23 mouse cellular contexts compared by ENCODE assay signal in the genomic region with DNA sequence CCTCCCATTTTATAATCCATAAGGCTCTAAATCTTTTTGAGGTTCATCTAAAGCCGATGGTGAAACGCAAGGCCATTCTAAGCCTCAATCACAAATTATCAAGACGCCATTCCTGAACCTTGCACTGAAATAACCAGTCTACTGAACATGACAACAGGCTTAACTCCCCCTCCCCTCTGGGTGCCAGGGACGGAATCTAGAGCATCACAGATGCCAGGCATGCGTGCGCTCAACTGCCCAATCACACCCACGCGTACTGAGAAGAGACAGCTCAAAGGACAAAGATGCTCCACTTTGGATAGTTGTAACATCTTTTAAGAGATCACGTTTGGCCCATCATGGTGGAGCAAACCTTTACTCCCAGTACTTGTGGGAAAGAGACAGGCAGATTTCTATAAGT.
DNase-seq lines count a peak whose midpoint lies in the region; ATAC-seq and TF ChIP-seq lines count a peak whose summit lies in the region.
"Had no signal": no experiment of that assay in that cellular context is flagged by ENCODE, and none has a peak within 500 bp of the region (broad histone marks: within the 10 kb centered on the region; RNA-seq: fewer than 3 reads in every experiment).

No protein-coding gene starts in this region.

- H3K27ac ChIP-seq in intestine, embryonic 14.5 days (ENCODE audit: low read depth) = no peak overlapping the region
- no peak overlapping the region for H3K27ac ChIP-seq in intestine, postnatal 0 days (ENCODE audit: low read depth, low read length)
- H3K27ac ChIP-seq: embryonic facial prominence, embryonic 15.5 days; forebrain, embryonic 10.5 days; heart, embryonic 10.5 days; hindbrain, embryonic 12.5 days had no signal

- no peak overlapping the region for H3K9ac ChIP-seq in intestine, embryonic 14.5 days (ENCODE audit: low read length)
- H3K9ac ChIP-seq in intestine, postnatal 0 days (ENCODE audit: low read depth, low read length) = no peak overlapping the region
- H3K9ac ChIP-seq: embryonic facial prominence, embryonic 15.5 days; hindbrain, embryonic 12.5 days had no signal

- H3K4me1 ChIP-seq in intestine, embryonic 14.5 days (replicated peaks; ENCODE audit: control insufficient read depth, insufficient read depth, low read length) = 0 out of 2 replicates have a peak, but pooled peaks cover 3% of the 10 kb centered on the region
- H3K4me1 ChIP-seq in intestine, postnatal 0 days (replicated peaks; ENCODE audit: control insufficient read depth, insufficient read depth, low read length) = no peaks in the 10 kb centered on the region
- H3K4me1 ChIP-seq: embryonic facial prominence, embryonic 15.5 days; hindbrain, embryonic 12.5 days had no signal

- no peaks in the 10 kb centered on the region for H3K9me3 ChIP-seq in intestine, embryonic 14.5 days (ENCODE audit: control insufficient read depth, low read length)
- H3K9me3 ChIP-seq in intestine, postnatal 0 days (ENCODE audit: control insufficient read depth) = no peaks in the 10 kb centered on the region
- H3K9me3 ChIP-seq: embryonic facial prominence, embryonic 15.5 days; forebrain, embryonic 10.5 days; heart, embryonic 10.5 days; hindbrain, embryonic 12.5 days had no signal

- no peak overlapping the region for H3K4me2 ChIP-seq in intestine, embryonic 14.5 days (ENCODE audit: low read length)
- H3K4me2 ChIP-seq in intestine, postnatal 0 days (replicated peaks; ENCODE audit: low read depth) = no peak overlapping the region
- H3K4me2 ChIP-seq: embryonic facial prominence, embryonic 15.5 days; hindbrain, embryonic 12.5 days had no signal

- H3K4me3 ChIP-seq in intestine, embryonic 14.5 days (ENCODE audit: low read depth, low read length) = no peak overlapping the region
- no peak overlapping the region for H3K4me3 ChIP-seq in intestine, postnatal 0 days (ENCODE audit: low read depth, low read length)
- H3K4me3 ChIP-seq: embryonic facial prominence, embryonic 15.5 days; erythroblast, embryonic 14.5 days; forebrain, embryonic 10.5 days; heart, embryonic 10.5 days; hindbrain, embryonic 12.5 days had no signal

- WGBS in intestine, embryonic 14.5 days = 85% methylated on average over 9 of the region's 9 CpGs
- WGBS in intestine, postnatal 0 days = 91% methylated on average over 9 of the region's 9 CpGs

- DNase-seq in cerebellum, postnatal 10 days = peak; percentile 57 to 58
- DNase-seq in cerebellum, postnatal 4 days (ENCODE audit: low spot score in 2 of 2) = no peak
- peak; percentile 15 for DNase-seq in intestine, embryonic 14.5 days (ENCODE audit: low spot score)
- peak; percentile 87 for DNase-seq in Muller cell, postnatal 12 days (ENCODE audit: inconsistent ontology term)
- peak; percentile 19 for DNase-seq in retina, postnatal 7 days (ENCODE audit: low read depth, low spot score)
- DNase-seq in heart, adult 9 months (ENCODE audit: low spot score in 2 of 2) = no peak
- DNase-seq: adrenal gland, postnatal 14 days; cerebellum, adult 8-10 months; embryo, embryonic 11 days; gastrocnemius, postnatal 25 days; heart, postnatal 10 days; heart, postnatal 4 days; kidney, adult 18-20 months had no signal

- no peaks in the 10 kb centered on the region for H3K27me3 ChIP-seq in intestine, embryonic 14.5 days (replicated peaks; ENCODE audit: control insufficient read depth, insufficient read depth, low read length)
- no peaks in the 10 kb centered on the region for H3K27me3 ChIP-seq in intestine, postnatal 0 days (replicated peaks; ENCODE audit: control insufficient read depth, insufficient read depth, low read length)
- H3K27me3 ChIP-seq: CH12.LX; embryonic facial prominence, embryonic 15.5 days; hindbrain, embryonic 12.5 days had no signal

- no peaks in the 10 kb centered on the region for H3K36me3 ChIP-seq in intestine, embryonic 14.5 days (ENCODE audit: control insufficient read depth, insufficient read depth, low read length)
- no peaks in the 10 kb centered on the region for H3K36me3 ChIP-seq in intestine, postnatal 0 days (ENCODE audit: control insufficient read depth, insufficient read depth)
- H3K36me3 ChIP-seq: embryonic facial prominence, embryonic 15.5 days; forebrain, embryonic 10.5 days; heart, embryonic 10.5 days; hindbrain, embryonic 12.5 days had no signal

- TF ChIP-seq CTCF in intestine, postnatal 0 days (IDR thresholded peaks at IDR 0.05; ENCODE audit: low read depth) = no peak

- no peak for ATAC-seq in intestine, embryonic 14.5 days (replicated peaks; ENCODE audit: low FRiP score, low TSS enrichment, low read depth)
- ATAC-seq in intestine, postnatal 0 days = no peak
- ATAC-seq: forebrain, embryonic 14.5 days; hindbrain, embryonic 16.5 days; inflammation-experienced regulatory T-cells, adult 6 months had no signal

Comparison
In these comparisons a context has a peak if more than half of its experiments do, and no peak if none do; other contexts are left out.
1. DNase-seq: peak in cerebellum, postnatal 10 days (2 of 2), intestine, embryonic 14.5 days (single experiment), Muller cell, postnatal 12 days (single experiment) and retina, postnatal 7 days (single experiment); none in cerebellum, postnatal 4 days (0 of 2) and heart, adult 9 months (0 of 2).